Mouse (Mus musculus) CD4-positive helper T cell, adult 2 months (primary cell): Measurements from ENCODE around the gene Sp7.

ENCODE experiments used
- DNase-seq: peaks from one replicate; pipeline ENCODE4 v3.0.0-alpha.2; 2012; ENCODE audit warnings: low read depth, missing footprints, low spot score

Sp7 gene

DNA sequence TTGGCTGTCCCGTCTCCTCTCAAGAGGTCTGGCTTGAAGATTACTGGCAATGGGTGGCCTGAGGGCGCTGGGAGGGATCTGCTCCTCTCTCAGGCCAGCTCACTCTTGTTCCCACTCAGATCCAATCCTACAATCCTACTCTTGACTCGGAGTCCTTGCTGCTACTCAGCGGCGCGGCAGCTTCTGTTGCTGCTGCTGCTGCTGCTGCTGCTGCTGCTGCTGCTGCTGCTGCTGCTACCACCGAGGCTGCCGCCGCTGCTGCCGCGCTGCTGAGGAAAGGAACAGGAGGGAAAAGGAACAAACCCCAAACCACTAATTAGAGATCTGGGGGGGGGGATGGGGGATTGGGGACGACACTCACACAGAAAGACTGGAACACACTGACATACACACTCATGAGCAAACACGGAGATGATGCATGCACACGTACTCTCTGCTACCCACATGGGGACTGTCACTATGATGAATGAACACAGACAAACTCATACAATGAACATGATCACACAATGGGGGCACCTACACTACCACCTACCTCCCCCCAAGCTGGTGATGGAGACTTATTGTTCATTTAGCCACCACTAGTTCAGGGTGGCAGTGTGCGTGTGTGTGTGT lies at the start of gene Sp7:
Gene Sp7, minus strand, starts transcription at position 450 of the 612 bp plus-strand sequence.
- DNase-seq, result no peak

DNA sequence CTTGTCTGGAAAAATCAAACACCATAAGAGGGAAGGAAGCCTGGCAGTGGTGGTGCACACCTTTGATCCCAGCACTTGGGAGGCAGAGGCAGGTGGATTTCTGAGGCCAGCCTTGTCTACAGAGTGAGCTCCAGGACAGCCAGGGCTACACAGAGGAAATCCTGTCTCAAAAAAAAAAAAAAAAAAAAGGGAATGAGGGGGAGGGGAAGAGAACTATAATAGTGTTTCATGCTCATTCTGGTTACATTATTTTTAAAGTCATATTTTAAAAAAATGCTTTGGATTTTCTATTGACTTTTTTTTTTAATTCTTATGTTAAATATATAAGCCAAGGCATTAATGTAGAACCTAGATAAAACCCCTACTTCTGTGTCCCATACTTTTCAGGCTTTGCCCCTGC lies 46.7 kb upstream of the Sp7 start:
- DNase-seq, result no peak

- DNase-seq, result no peak
Observed at GRCm38 (mm10) chr15:102411077-102411476, 44.1 kb upstream of the Sp7 start.

- no peak for DNase-seq
Observed at GRCm38 (mm10) chr15:102409286-102409685, 42.3 kb upstream of the Sp7 start.

DNA sequence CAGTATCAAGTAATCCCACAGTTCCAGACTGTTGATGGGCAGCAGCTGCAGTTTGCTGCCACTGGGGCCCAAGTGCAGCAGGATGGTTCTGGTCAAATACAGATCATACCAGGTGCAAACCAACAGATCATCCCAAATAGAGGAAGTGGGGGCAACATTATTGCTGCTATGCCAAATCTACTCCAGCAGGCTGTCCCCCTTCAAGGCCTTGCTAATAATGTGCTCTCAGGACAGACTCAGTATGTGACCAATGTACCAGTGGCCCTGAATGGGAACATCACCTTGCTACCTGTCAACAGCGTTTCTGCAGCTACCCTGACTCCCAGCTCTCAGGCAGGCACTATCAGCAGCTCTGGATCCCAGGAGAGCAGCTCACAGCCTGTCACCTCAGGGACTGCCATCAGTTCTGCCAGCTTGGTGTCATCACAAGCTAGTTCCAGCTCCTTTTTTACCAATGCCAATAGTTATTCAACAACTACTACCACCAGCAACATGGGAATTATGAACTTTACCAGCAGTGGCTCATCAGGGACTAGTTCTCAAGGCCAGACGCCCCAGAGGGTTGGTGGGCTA lies 41.7 kb upstream of the Sp7 start:
- DNase-seq, result no peak

- no peak for DNase-seq
Observed at GRCm38 (mm10) chr15:102407681-102408557, 40.9 kb upstream of the Sp7 start.

- DNase-seq, result no peak
Observed at GRCm38 (mm10) chr15:102406912-102407580, 40.1 kb upstream of the Sp7 start.

- DNase-seq, result peak; percentile 89
Observed at GRCm38 (mm10) chr15:102406196-102406911, 39.4 kb upstream of the Sp7 start.

GRCm38 (mm10) chr15:102405489-102406195 lies 38.7 kb upstream of the Sp7 start, which contains the start of gene Sp1:
Sp1 (plus strand) TSS chr15:102406143.
- DNase-seq, result peak; percentile 100

DNA sequence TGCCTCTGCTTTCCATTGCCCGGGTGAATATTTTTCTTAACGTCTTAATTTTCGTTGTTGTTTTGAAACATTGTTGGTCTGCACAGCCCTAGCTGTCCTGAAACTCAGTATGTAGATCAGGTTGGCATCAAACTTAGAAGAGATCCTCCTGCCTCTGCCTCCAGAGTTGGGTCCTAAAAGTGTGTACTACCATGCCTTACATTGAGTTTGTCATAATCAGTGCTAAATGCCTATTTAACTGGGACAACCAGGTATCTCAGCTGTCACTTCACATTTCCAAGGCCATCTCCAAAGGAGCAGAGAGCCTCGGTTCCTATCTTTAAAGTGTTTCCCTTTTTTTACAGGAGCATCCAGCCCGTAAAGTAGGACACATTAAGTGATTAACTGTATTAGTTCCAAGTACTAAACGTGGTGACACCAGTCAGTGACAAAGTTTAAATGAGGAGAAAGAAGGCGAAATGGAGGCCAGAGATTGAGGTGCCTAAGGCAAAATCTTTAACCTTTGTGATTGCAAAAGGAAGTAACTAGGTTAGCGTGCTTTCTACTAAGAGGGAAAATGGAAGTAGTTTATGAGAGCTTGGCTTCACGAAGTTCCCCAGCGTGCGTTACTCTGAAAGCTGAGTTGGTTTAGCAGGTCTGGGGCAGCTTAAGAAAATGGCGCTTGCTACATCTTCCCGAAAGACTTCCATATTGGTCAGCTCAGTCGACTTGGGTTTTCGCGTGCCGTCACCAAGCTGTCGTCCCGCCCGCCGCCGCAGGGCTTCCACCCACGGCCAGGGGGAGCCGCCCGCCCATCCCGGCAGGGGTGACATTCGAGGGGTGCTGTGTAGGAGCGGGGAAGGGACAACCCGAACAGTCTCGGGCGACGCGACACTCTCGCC lies 37.9 kb upstream of the Sp7 start:
- no peak for DNase-seq

DNA sequence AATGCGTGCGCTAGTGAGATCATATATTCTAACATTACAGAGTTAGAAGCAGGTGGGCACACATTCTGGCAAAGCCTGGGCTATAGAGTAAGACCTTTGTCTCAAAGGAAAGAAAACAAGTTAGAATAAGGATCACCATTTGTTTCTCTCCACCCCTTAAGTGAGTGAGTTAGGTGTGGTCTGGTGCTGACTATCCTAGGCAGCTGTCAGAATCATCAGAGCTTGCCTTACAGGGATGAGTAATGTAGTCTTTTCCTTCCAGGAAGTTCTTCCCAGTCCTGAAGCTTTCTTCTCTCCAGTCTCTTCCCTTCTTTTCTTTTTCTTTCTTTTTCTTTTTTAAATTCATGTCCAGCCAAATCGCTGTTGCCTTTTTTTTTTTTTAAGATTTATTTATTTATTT lies 35.2 kb upstream of the Sp7 start:
- DNase-seq, result no peak

DNA sequence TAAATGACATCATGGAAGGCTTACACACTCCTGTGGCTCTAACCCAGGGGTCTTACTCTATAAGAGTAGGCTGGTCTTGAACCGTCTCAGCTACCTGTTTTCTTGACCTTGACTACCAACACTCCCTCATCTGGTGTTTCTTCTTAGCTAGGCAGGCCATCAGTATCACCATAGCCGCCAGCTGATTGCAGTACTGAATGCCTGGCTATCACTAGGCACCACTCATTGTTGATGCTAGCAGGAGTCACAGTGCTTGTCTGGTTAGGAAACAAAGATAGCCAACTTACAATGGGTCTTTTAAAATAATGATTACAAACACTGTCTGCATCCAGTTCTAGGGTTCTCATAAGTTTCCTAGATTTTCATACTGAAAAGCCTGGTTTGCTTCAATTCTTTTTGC lies 34.3 kb upstream of the Sp7 start:
- DNase-seq, result no peak

- DNase-seq, result no peak
Observed at GRCm38 (mm10) chr15:102400476-102401045, 33.6 kb upstream of the Sp7 start.

- peak; percentile 74 for DNase-seq
Observed at GRCm38 (mm10) chr15:102399229-102400221, 32.5 kb upstream of the Sp7 start.

DNA sequence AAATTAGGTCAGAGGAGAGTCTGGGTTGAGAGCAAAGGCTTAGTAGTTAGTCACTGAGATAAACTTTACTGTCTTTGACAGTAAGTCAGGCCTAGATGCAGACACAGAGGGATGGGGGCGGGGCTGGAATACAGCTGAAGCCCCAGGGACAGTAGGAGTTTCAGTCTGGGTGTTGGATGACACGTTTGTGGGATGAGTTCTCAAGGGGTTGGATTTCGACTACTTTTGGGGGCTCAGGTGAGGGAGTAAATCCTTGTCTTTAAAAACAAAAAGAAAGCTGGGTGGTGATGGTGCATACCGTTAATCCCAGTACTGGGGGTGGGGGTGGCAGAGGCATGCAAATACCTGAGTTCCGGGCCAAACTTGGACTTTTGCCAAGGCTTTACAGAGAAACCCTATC lies 31.6 kb upstream of the Sp7 start:
- DNase-seq, result no peak

DNA sequence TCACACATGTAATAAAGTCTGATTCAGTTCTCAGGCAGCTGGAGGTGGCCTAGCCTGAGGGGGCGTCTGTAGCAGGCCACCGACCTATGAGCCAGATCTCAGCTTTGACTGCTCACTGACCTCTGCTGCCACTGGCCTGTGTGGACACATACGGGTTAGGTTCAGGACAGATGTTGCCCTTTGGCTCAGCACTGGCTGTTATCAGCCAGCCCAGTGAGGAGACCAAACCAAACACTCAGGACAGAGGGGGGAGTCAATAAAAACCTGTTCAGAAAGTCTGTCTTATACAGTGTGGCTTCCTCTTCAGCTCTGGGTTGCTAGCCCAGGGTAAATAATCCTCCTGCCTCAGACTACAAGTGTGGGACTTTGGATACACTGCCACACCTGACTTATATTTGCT lies 28.1 kb upstream of the Sp7 start:
- DNase-seq, result no peak

GRCm38 (mm10) chr15:102393584-102394014 lies 26.6 kb upstream of the Sp7 start:
- no peak for DNase-seq

DNA sequence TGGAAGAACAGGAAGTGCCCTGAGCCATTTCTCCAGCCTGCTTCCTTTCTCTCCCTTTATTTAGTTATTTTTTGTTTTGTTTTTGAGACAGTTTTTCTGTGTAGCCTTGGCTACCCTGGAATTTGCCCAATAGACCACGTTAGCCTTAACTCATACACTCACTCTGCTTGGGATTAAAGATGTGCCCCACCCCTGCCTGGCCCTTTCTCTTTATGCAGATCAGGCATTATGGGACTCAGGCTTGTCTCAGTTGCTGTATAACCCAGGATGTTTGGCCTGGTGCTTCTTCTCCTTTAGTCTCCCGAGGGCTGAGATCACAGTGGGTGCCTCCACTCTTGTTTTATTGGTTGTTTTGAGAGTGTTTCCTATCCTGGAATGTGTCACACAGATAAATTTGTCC lies 25.5 kb upstream of the Sp7 start:
- no peak for DNase-seq
